Mouse (Mus musculus) stomach, embryonic 14.5 days (tissue): ENCODE results near the gene Tnfrsf17. TPM values are rescaled to one million over a fixed set of nuclear protein-coding genes. Genes with fewer than 3 reads are reported as not detected.

ENCODE experiments used
- ATAC-seq: fragments of 200-750 bp; cut with Nextera tagmentation; 2 replicates; pipeline ENCODE4 v1.8.0; 2017; ENCODE audit warnings: low read depth, moderate TSS enrichment; ENCODE audit not compliant: insufficient number of reproducible peaks, insufficient read depth, low FRiP score
- H3K27ac ChIP-seq: fragments of 300-500 bp; sonication (generic); 2 replicates; pipeline ENCODE4 v1.5.1; 2014; ENCODE audit warnings: mild to moderate bottlenecking, low read length, moderate library complexity, mixed read lengths
- H3K27me3 ChIP-seq: fragments of 300-500 bp; sonication (generic); 2 replicates; pipeline ENCODE4 v1.6.1; 2014; ENCODE audit warnings: low read length, control low read depth, mixed read lengths; ENCODE audit not compliant: control insufficient read depth, insufficient read depth
- H3K36me3 ChIP-seq: fragments of 300-500 bp; sonication (generic); 2 replicates; pipeline ENCODE4 v1.6.1; 2014; ENCODE audit warnings: mild to moderate bottlenecking, control low read depth, low read length, moderate library complexity, mixed read lengths; ENCODE audit not compliant: control insufficient read depth, insufficient read depth
- H3K4me1 ChIP-seq: fragments of 300-500 bp; sonication (generic); 2 replicates; pipeline ENCODE4 v1.6.1; 2014; ENCODE audit warnings: low read length, control low read depth, mixed read lengths; ENCODE audit not compliant: control insufficient read depth, insufficient read depth
- H3K4me2 ChIP-seq: fragments of 300-500 bp; sonication (generic); replicated peaks from 2 replicates; pipeline ENCODE4 v1.6.1; 2014; ENCODE audit warnings: low read depth, low read length, control low read depth
- H3K4me3 ChIP-seq: fragments of 300-500 bp; sonication (generic); 2 replicates; pipeline ENCODE4 v1.5.1; 2014; ENCODE audit warnings: low read depth, low read length, control low read depth
- H3K9ac ChIP-seq: fragments of 300-500 bp; sonication (generic); replicated peaks from 2 replicates; pipeline ENCODE4 v1.6.1; 2014; ENCODE audit warnings: low read depth, mild to moderate bottlenecking, control low read depth, low read length, moderate library complexity, mixed read lengths
- H3K9me3 ChIP-seq: fragments of 300-500 bp; sonication (generic); 2 replicates; pipeline ENCODE4 v1.6.1; 2016; ENCODE audit warnings: low read depth, low read length, control low read depth; ENCODE audit not compliant: control insufficient read depth
- WGBS: fragments of 180-500 bp; shearing (Covaris S2); extraction: QIAGEN DNeasy Blood & Tissue Kit; methylation state at CpG from one replicate; pipeline ENCODE4 v1.1.7; 2014; 5-methylcytosine and 5-hydroxymethylcytosine counted together
- polyA plus RNA-seq: library from polyadenylated mRNA; unstranded; fragments of >200 nt; fragmentation: Nextera tagmentation; extraction: Ambion mirVana; gene quantifications from 2 replicates; pipeline ENCODE4 v1.2.1, GENCODE M21; 2014

Gene Tnfrsf17
- polyA plus RNA-seq, 1 experiment from 2014 or later, result not detected

GRCm38 (mm10) chr16:11322409-11323323 is 9.1 kb downstream of the Tnfrsf17 start, which contains the start of gene Snx29:
Snx29 (plus strand) TSS chr16:11322908.
- Histone ChIP-seq H3K27me3 (no peaks in the 10 kb centered on the region), H3K9ac (peak within 1 kb of the TSS; percentile 67), H3K4me3 (peak within 1 kb of the TSS; percentile 61), H3K36me3 (no peaks in the 10 kb centered on the region), H3K4me2 (peak within 1 kb of the TSS; percentile 79), H3K9me3 (no peaks in the 10 kb centered on the region), H3K27ac (peak within 1 kb of the TSS; percentile 35; the same call in 1 of the 2 replicates), H3K4me1 (no peaks in the 10 kb centered on the region; the same call in 1 of the 2 replicates)
- ATAC-seq, result peak; percentile 96
- WGBS, result 5% methylated on average over 52 of the region's 61 CpGs

DNA sequence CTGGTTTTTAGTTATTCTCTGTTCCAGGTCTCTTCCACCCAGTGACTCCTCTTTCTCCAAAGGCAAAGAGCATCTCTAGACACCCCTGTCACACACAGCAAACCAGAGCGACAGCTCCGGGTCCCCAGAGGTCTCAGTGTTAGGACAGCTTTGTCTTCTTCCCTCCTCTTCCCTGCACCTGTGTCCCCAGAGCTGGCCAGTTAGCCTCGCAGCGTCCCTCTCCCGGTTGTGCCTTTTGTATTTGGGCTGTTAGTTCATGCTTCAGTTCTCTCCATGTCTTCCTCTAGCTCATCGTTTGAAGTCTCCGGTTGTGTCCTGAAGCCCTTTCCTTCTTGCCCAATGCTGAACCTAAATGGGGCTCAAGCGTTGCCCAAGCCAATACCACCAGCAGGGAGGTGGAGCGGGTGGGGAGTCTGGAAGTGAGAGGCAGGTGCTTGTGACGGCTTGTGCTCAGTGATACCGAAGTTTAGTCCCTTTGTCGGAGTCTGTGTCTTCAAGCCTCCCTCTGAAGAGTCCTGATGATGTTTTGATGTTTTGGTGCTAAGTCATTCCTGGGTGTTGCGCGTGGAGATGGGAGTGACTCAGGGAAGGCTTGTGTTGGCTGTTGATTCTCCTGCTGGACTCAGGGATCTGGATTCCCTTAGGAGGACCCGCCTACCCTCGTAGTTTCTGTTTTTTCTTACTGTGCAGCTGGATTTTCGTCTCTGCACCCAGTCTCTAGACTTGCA is 9.9 kb downstream of the Tnfrsf17 start:
- H3K4me1 ChIP-seq, result no peaks in the 10 kb centered on the region; the same call in 1 of the 2 replicates
- peak overlapping the region; percentile 79 for H3K4me2 ChIP-seq
- peak overlapping the region; percentile 61 for H3K4me3 ChIP-seq
- H3K27ac ChIP-seq, result peak overlapping the region; percentile 35; the same call in 1 of the 2 replicates
- no peaks in the 10 kb centered on the region for H3K9me3 ChIP-seq
- WGBS, result 6% methylated on average over 17 of the region's 17 CpGs
- ATAC-seq, result peak; percentile 3; the same call in 1 of the 2 replicates
- H3K27me3 ChIP-seq, result no peaks in the 10 kb centered on the region
- peak overlapping the region; percentile 67 for H3K9ac ChIP-seq
- no peaks in the 10 kb centered on the region for H3K36me3 ChIP-seq

GRCm38 (mm10) chr16:11330081-11330800 is 16.6 kb downstream of the Tnfrsf17 start:
- no peaks in the 10 kb centered on the region for H3K27me3 ChIP-seq
- no peak overlapping the region for H3K4me3 ChIP-seq
- no peak overlapping the region for H3K27ac ChIP-seq
- no peaks in the 10 kb centered on the region for H3K9me3 ChIP-seq
- H3K4me1 ChIP-seq, result no peaks in the 10 kb centered on the region
- H3K36me3 ChIP-seq, result no peaks in the 10 kb centered on the region
- H3K4me2 ChIP-seq, result no peak overlapping the region
- WGBS, result 77% methylated on average over 3 of the region's 3 CpGs
- no peak for ATAC-seq
- no peak overlapping the region for H3K9ac ChIP-seq

- Histone ChIP-seq H3K36me3 (no peaks in the 10 kb centered on the region), H3K27me3 (no peaks in the 10 kb centered on the region), H3K4me3 (no peak overlapping the region), H3K4me1 (no peaks in the 10 kb centered on the region), H3K9me3 (no peaks in the 10 kb centered on the region), H3K9ac (no peak overlapping the region), H3K4me2 (no peak overlapping the region), H3K27ac (no peak overlapping the region)
- ATAC-seq, result no peak
- 84% methylated on average over 1 of the region's 1 CpGs for WGBS
Observed at GRCm38 (mm10) chr16:11331030-11331429, 17.4 kb downstream of the Tnfrsf17 start.

DNA sequence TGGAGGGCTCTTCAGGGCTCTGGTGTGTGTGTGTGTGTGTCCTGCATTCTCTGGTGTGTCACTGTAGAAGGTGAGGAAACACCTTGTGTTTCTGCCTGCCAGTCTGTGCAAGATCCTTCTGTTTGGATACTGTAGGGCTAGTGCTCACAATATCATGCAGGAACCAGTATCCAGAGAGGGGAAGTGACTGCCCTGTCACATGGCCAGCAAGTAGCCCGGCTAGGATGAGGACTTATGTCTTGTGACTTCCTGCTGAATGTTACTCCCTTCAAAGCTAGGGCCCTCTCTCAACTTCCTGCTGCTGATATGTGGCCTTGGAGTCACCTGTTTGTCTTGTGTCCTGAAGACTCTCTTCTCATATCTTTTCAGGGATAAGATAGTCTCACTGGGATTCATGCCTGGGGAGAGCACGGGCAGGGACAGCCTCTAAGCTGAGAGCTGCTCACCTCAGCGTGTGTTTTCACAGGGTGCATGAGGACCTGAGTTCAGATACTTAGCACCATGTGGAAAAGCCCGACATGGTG is 29.7 kb downstream of the Tnfrsf17 start:
- no peaks in the 10 kb centered on the region for H3K36me3 ChIP-seq
- no peak overlapping the region for H3K9ac ChIP-seq
- H3K27ac ChIP-seq, result no peak overlapping the region
- H3K4me1 ChIP-seq, result no peaks in the 10 kb centered on the region
- H3K9me3 ChIP-seq, result no peaks in the 10 kb centered on the region
- H3K4me3 ChIP-seq, result no peak overlapping the region
- no peaks in the 10 kb centered on the region for H3K27me3 ChIP-seq
- WGBS, result 79% methylated on average over 4 of the region's 4 CpGs
- no peak overlapping the region for H3K4me2 ChIP-seq
- no peak for ATAC-seq

- Histone ChIP-seq H3K36me3 (no peaks in the 10 kb centered on the region), H3K4me2 (no peak overlapping the region), H3K4me3 (no peak overlapping the region), H3K27ac (no peak overlapping the region), H3K9me3 (no peaks in the 10 kb centered on the region), H3K4me1 (no peaks in the 10 kb centered on the region), H3K9ac (no peak overlapping the region), H3K27me3 (no peaks in the 10 kb centered on the region)
- no peak for ATAC-seq
- 75% methylated on average over 7 of the region's 7 CpGs for WGBS
Observed at GRCm38 (mm10) chr16:11351903-11352302, 38.3 kb downstream of the Tnfrsf17 start.

DNA sequence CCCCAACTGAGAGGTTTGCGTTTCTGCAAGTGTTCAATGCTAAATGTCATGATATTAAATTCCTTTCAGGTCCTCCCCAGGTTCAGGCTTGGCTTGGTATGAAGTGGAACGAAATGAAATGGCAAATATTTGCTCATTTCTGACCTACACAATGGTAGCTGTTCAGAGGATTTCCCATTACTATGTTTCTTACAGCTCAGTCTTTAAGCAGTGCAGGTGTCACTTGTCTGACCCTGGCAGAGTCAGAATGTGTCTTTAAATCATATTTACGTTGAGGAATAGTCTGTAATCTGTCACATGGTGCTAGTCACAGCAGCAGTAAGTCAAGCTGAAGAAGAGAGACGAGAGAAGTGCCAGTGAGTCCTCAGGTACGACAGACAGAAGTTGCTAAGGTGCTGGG is 45.6 kb downstream of the Tnfrsf17 start:
- H3K27ac ChIP-seq, result 0 out of 2 replicates have a peak overlapping the region, but pooled peaks have one; percentile 21
- no peaks in the 10 kb centered on the region for H3K36me3 ChIP-seq
- H3K9me3 ChIP-seq, result no peaks in the 10 kb centered on the region
- WGBS, result 48% methylated on average over 5 of the region's 5 CpGs
- no peak; the same call in 1 of the 2 replicates for ATAC-seq
- H3K4me3 ChIP-seq, result no peak overlapping the region
- H3K9ac ChIP-seq, result no peak overlapping the region
- H3K27me3 ChIP-seq, result no peaks in the 10 kb centered on the region
- no peak overlapping the region for H3K4me2 ChIP-seq
- H3K4me1 ChIP-seq, result no peaks in the 10 kb centered on the region

DNA sequence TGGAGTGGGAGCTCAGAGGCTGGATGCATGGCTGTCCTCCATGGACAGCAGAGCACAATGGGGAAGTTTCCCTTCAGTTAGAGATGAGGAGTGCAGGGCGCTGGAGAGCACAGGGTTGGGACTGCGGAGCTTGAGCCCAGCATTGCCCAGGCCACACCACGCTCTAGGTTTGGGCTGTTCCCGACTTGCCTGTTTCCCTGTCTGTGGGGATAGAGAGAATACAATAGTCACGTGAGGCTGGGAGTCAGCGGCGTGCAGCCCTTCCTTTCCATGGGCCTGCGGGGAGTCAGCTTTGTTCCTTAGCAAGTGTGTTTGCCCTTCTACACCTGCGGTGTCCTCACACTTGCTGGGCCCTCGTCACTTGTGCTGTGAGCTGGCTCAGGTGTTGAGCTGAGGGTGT is 46.3 kb downstream of the Tnfrsf17 start:
- no peaks in the 10 kb centered on the region for H3K36me3 ChIP-seq
- 41% methylated on average over 10 of the region's 10 CpGs for WGBS
- peak; percentile 67; the same call in 1 of the 2 replicates for ATAC-seq
- no peaks in the 10 kb centered on the region for H3K27me3 ChIP-seq
- no peak overlapping the region for H3K4me2 ChIP-seq
- H3K27ac ChIP-seq, result 0 out of 2 replicates have a peak overlapping the region, but pooled peaks have one; percentile 21
- H3K4me1 ChIP-seq, result no peaks in the 10 kb centered on the region
- H3K4me3 ChIP-seq, result no peak overlapping the region
- H3K9ac ChIP-seq, result no peak overlapping the region
- no peaks in the 10 kb centered on the region for H3K9me3 ChIP-seq
